Mouse (Mus musculus) kidney, embryonic 16.5 days (tissue): ENCODE data around the gene Otud7b. TPM values are rescaled to one million over a fixed set of nuclear protein-coding genes. Genes with fewer than 3 reads are reported as not detected.

ENCODE experiments used
- ATAC-seq: fragments of 200-750 bp; cut with Nextera tagmentation; 2 replicates; pipeline ENCODE4 v1.8.0; 2017; ENCODE audit warnings: moderate TSS enrichment; ENCODE audit not compliant: low FRiP score, low TSS enrichment
- H3K27ac ChIP-seq: fragments of 300-500 bp; sonication (generic); 2 replicates; pipeline ENCODE4 v1.5.1; 2014; ENCODE audit warnings: low read length
- H3K27me3 ChIP-seq: fragments of 300-500 bp; sonication (generic); 2 replicates; pipeline ENCODE4 v1.6.1; 2014; ENCODE audit warnings: low read length, control low read depth, mixed read lengths; ENCODE audit not compliant: insufficient read depth
- H3K36me3 ChIP-seq: fragments of 300-500 bp; sonication (generic); 2 replicates; pipeline ENCODE4 v1.6.1; 2014; ENCODE audit warnings: low read length, control low read depth, mixed read lengths; ENCODE audit not compliant: insufficient read depth
- H3K4me1 ChIP-seq: fragments of 300-500 bp; sonication (generic); 2 replicates; pipeline ENCODE4 v1.6.1; 2014; ENCODE audit warnings: low read length, control low read depth, mixed read lengths; ENCODE audit not compliant: insufficient read depth
- H3K4me2 ChIP-seq: fragments of 300-500 bp; sonication (generic); replicated peaks from 2 replicates; pipeline ENCODE4 v1.6.1; 2014; ENCODE audit warnings: low read depth, low read length
- H3K4me3 ChIP-seq: fragments of 300-500 bp; sonication (generic); 2 replicates; pipeline ENCODE4 v1.5.1; 2014; ENCODE audit warnings: mild to moderate bottlenecking, low read length
- H3K9ac ChIP-seq: fragments of 300-500 bp; sonication (generic); replicated peaks from 2 replicates; pipeline ENCODE4 v1.6.1; 2014; ENCODE audit warnings: low read length
- H3K9me3 ChIP-seq: fragments of 300-500 bp; sonication (generic); 2 replicates; pipeline ENCODE4 v1.6.1; 2016; ENCODE audit warnings: low read length, control low read depth
- WGBS: fragments of 180-500 bp; shearing (Covaris S2); extraction: QIAGEN DNeasy Blood & Tissue Kit; methylation state at CpG from one replicate; pipeline ENCODE4 v1.1.7; 2014; 5-methylcytosine and 5-hydroxymethylcytosine counted together
- polyA plus RNA-seq: library from polyadenylated mRNA; unstranded; fragments of >200 nt; fragmentation: Nextera tagmentation; extraction: Ambion mirVana; gene quantifications from 2 replicates; pipeline ENCODE4 v1.2.1, GENCODE M21; 2015

Otud7b gene
- polyA plus RNA-seq, 1 experiment from 2014 or later = 14.9 TPM

GRCm38 (mm10) chr3:96160222-96160802, 56.0 kb downstream of the Otud7b start:
- WGBS = 43% methylated on average over 4 of the region's 4 CpGs
- H3K27me3 ChIP-seq = no peaks in the 10 kb centered on the region
- H3K4me1 ChIP-seq = peaks cover 26% of the 10 kb centered on the region
- peak overlapping the region; percentile 96 for H3K27ac ChIP-seq
- H3K9ac ChIP-seq = peak overlapping the region; percentile 79
- ATAC-seq = peak; percentile 70
- peaks cover 15% of the 10 kb centered on the region for H3K36me3 ChIP-seq
- peak overlapping the region; percentile 83 for H3K4me2 ChIP-seq
- no peaks in the 10 kb centered on the region for H3K9me3 ChIP-seq
- H3K4me3 ChIP-seq = peak overlapping the region; percentile 73

DNA sequence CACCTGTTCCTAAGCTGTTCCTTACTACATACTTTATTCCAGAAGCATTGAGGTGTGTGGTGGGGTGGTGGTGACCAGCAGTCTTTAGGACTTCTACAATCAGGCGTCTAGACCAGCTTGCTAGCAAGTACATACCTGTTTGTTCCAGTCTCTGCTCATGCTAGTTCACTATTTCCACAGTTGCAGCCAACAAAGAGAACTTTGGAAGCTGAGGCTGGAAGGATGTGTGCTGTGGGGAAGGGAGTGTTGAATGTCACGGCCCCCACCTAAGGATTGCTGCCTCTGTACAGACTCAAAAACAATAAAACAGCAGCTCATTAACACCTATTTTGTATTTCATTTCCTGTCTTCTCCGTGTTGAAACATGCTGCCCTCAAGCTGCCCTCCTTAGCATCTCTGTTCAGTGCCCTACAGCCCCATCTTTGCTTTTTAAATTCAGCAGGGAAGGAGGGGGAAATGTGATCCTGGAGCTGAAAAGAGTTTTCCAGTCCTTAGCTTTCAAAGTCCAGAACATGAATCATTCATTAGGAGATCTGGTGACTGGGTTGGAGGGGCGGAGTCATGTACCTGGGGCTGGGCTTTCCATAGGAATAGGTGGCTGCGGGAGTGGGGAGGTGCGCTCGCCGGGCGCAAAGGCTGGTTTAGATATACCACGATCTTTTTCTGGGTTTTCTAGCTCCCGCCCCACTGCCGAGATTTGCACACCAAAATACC, 56.6 kb downstream of the Otud7b start:
- Histone ChIP-seq H3K4me2 (peak overlapping the region; percentile 83), H3K27ac (peak overlapping the region; percentile 96), H3K9me3 (no peaks in the 10 kb centered on the region), H3K9ac (peak overlapping the region; percentile 79), H3K4me3 (peak overlapping the region; percentile 73), H3K27me3 (no peaks in the 10 kb centered on the region), H3K36me3 (peaks cover 11% of the 10 kb centered on the region; the same call in 1 of the 2 replicates), H3K4me1 (peaks cover 26% of the 10 kb centered on the region)
- WGBS = under 1% methylated on average over 12 of the region's 12 CpGs
- ATAC-seq = peak; percentile 84

DNA sequence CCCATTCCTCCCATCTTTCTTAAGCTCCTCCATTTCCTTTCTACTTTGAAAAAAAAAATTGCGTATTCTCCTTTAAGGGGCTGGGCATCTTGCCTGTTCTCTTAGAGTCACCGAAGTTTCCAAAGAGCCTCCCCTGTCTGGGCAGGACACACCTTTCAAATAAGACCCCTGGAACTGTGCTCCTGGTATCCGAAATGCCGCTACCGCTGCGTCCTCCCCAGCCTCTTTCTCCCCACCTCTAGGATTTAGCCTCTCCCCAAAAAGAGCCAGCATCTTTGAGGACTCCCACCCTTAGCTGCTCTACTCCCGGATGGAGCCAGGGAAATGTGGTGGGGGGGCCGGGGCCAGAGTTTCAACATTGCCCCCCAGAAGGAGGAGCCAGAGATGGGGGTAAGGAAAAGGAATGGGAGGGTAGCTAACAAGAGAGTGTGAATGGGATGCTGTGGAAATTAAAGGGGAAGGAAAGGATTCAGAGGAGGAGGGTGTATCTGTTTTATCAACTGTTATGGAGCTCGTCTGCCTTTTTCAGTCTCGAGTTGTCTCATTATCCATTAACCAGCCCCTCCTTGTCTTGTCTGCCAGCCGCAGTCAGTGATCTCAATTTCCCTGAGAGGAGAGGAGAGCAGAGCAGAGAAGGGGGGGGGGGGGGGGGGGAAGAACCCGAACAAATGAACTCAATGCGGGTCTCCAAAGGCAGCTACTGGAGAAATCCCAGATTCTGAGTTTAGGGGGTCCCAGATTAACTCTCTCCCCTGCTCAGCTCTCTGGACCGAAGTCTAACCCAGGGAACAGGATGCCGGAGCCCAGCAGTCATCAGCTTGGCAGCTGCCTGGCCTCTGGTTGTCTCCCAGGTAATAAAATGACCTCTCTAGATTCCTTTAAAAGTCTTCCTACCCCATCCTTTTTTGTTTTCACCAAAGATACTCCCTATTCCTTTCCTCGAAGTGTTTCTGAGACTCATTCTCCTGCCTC, 57.8 kb downstream of the Otud7b start, which contains the start of gene Mtmr11:
TSS of gene Mtmr11 (plus strand) at position 136 of the 972 bp plus-strand sequence.
- ATAC-seq = peak; percentile 52; the same call in 1 of the 2 replicates
- peak within 1 kb of the TSS; percentile 96 for H3K27ac ChIP-seq
- 4% methylated on average over 16 of the region's 16 CpGs for WGBS
- peaks cover 26% of the 10 kb centered on the region for H3K4me1 ChIP-seq
- peak within 1 kb of the TSS; percentile 79 for H3K9ac ChIP-seq
- H3K27me3 ChIP-seq = no peaks in the 10 kb centered on the region
- peak within 1 kb of the TSS; percentile 73 for H3K4me3 ChIP-seq
- H3K36me3 ChIP-seq = peaks cover 11% of the 10 kb centered on the region; the same call in 1 of the 2 replicates
- H3K4me2 ChIP-seq = peak within 1 kb of the TSS; percentile 83
- H3K9me3 ChIP-seq = no peaks in the 10 kb centered on the region

- 90% methylated on average over 6 of the region's 6 CpGs for WGBS
- H3K27ac ChIP-seq = peak overlapping the region; percentile 96; the same call in 1 of the 2 replicates
Observed at GRCm38 (mm10) chr3:96163040-96163439, 58.7 kb downstream of the Otud7b start.

GRCm38 (mm10) chr3:96168466-96169158, 64.3 kb downstream of the Otud7b start:
- WGBS = 68% methylated on average over 12 of the region's 12 CpGs
- Histone ChIP-seq H3K9me3 (no peaks in the 10 kb centered on the region), H3K4me2 (no peak overlapping the region)

More at GRCm38 (mm10) chr3:96163040-96163439, 58.7 kb downstream of the Otud7b start:
- H3K36me3 ChIP-seq = peaks cover 11% of the 10 kb centered on the region; the same call in 1 of the 2 replicates
- peaks cover 26% of the 10 kb centered on the region for H3K4me1 ChIP-seq
- peak overlapping the region; percentile 83 for H3K4me2 ChIP-seq
- no peaks in the 10 kb centered on the region for H3K27me3 ChIP-seq
- no peak for ATAC-seq
- peak overlapping the region; percentile 79; the same call in 1 of the 2 replicates for H3K9ac ChIP-seq
- no peaks in the 10 kb centered on the region for H3K9me3 ChIP-seq
- peak overlapping the region; percentile 73 for H3K4me3 ChIP-seq

DNA sequence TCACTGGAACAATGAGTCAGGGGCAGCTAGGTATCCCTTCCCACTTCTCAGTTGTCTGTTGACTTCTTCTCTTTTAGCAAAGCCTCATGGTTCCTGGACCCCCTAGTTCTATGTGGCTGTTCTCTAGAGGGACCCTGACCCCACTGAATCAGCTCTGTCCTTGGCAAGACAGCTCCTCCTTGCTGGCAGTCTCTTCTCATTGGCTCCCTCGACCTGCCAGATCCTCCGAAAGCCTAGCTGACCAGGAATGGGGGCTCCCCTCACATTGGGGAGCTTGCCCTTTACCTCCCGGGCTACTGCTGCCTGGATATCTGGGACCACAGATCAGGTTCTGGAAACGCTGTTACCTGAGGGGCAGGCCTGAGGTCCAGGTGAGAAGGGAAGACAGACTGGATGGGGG, 65.9 kb downstream of the Otud7b start:
- H3K27ac ChIP-seq = peak overlapping the region; percentile 98
- peaks cover 27% of the 10 kb centered on the region for H3K4me1 ChIP-seq
- H3K9me3 ChIP-seq = no peaks in the 10 kb centered on the region
- peaks cover 21% of the 10 kb centered on the region for H3K36me3 ChIP-seq
- H3K27me3 ChIP-seq = no peaks in the 10 kb centered on the region
- H3K9ac ChIP-seq = 0 out of 2 replicates have a peak overlapping the region, but pooled peaks have one; percentile 10
- H3K4me3 ChIP-seq = no peak overlapping the region
- 92% methylated on average over 4 of the region's 4 CpGs for WGBS
- H3K4me2 ChIP-seq = no peak overlapping the region
- no peak for ATAC-seq

More at GRCm38 (mm10) chr3:96168466-96169158, 64.3 kb downstream of the Otud7b start:
- Histone ChIP-seq H3K4me3 (no peak overlapping the region), H3K27ac (no peak overlapping the region), H3K9ac (no peak overlapping the region), H3K36me3 (peaks cover 18% of the 10 kb centered on the region; the same call in 1 of the 2 replicates), H3K4me1 (peaks cover 17% of the 10 kb centered on the region), H3K27me3 (no peaks in the 10 kb centered on the region)
- ATAC-seq = no peak

GRCm38 (mm10) chr3:96170976-96171545, 66.7 kb downstream of the Otud7b start:
- no peaks in the 10 kb centered on the region for H3K27me3 ChIP-seq
- peak overlapping the region; percentile 75 for H3K4me2 ChIP-seq
- ATAC-seq = no peak
- no peaks in the 10 kb centered on the region for H3K9me3 ChIP-seq
- peak overlapping the region; percentile 98 for H3K27ac ChIP-seq
- WGBS = 56% methylated on average over 10 of the region's 10 CpGs
- H3K4me3 ChIP-seq = peak overlapping the region; percentile 89
- peak overlapping the region; percentile 93 for H3K9ac ChIP-seq
- H3K36me3 ChIP-seq = peaks cover 27% of the 10 kb centered on the region
- peaks cover 27% of the 10 kb centered on the region for H3K4me1 ChIP-seq

GRCm38 (mm10) chr3:96171583-96172196, 67.4 kb downstream of the Otud7b start:
- ATAC-seq = peak; percentile 14
- no peaks in the 10 kb centered on the region for H3K27me3 ChIP-seq
- H3K4me1 ChIP-seq = peaks cover 27% of the 10 kb centered on the region
- H3K27ac ChIP-seq = peak overlapping the region; percentile 98
- WGBS = 13% methylated on average over 18 of the region's 18 CpGs
- H3K9me3 ChIP-seq = no peaks in the 10 kb centered on the region
- H3K4me3 ChIP-seq = peak overlapping the region; percentile 89
- peak overlapping the region; percentile 75 for H3K4me2 ChIP-seq
- H3K36me3 ChIP-seq = peaks cover 34% of the 10 kb centered on the region
- H3K9ac ChIP-seq = peak overlapping the region; percentile 93
